Mouse (Mus musculus) forebrain, embryonic 16.5 days (tissue): Measurements from ENCODE around the gene Dab2ip. TPM values are rescaled to one million over a fixed set of nuclear protein-coding genes. Genes with fewer than 3 reads are reported as not detected.

Experiments used
- ATAC-seq: fragments of 200-750 bp; cut with Nextera tagmentation; 2 replicates; pipeline ENCODE4 v1.8.0; 2017; ENCODE audit warnings: mild to moderate bottlenecking, moderate library complexity
- H3K27ac ChIP-seq: fragments of 300-500 bp; sonication (generic); 2 replicates; pipeline ENCODE4 v1.5.1; 2014; ENCODE audit warnings: low read length, control low read depth
- H3K27me3 ChIP-seq: fragments of 300-500 bp; sonication (generic); replicated peaks from 2 replicates; pipeline ENCODE4 v1.6.1; 2014; ENCODE audit warnings: low read length; ENCODE audit not compliant: control insufficient read depth, insufficient read depth
- H3K36me3 ChIP-seq: fragments of 300-500 bp; sonication (generic); 2 replicates; pipeline ENCODE4 v1.6.1; 2014; ENCODE audit not compliant: control insufficient read depth, insufficient read depth
- H3K4me1 ChIP-seq: fragments of 300-500 bp; sonication (generic); replicated peaks from 2 replicates; pipeline ENCODE4 v1.6.1; 2014; ENCODE audit warnings: low read length; ENCODE audit not compliant: control insufficient read depth, insufficient read depth
- H3K4me2 ChIP-seq: fragments of 300-500 bp; sonication (generic); 2 replicates; pipeline ENCODE4 v1.6.1; 2014; ENCODE audit warnings: mild to moderate bottlenecking, low read length, control low read depth
- H3K4me3 ChIP-seq: fragments of 300-500 bp; sonication (generic); replicated peaks from 2 replicates; pipeline ENCODE4 v1.5.1; 2014; ENCODE audit warnings: mild to moderate bottlenecking, low read length, control low read depth
- H3K9ac ChIP-seq: fragments of 300-500 bp; sonication (generic); replicated peaks from 2 replicates; pipeline ENCODE4 v1.6.1; 2014; ENCODE audit warnings: low read depth, low read length, control low read depth
- H3K9me3 ChIP-seq: fragments of 300-500 bp; sonication (generic); 2 replicates; pipeline ENCODE4 v1.6.1; 2016; ENCODE audit warnings: low read length; ENCODE audit not compliant: control insufficient read depth
- WGBS: fragments of 180-500 bp; shearing (Covaris S2); extraction: QIAGEN DNeasy Blood & Tissue Kit; methylation state at CpG from one replicate; pipeline ENCODE4 v1.1.7; 2014; 5-methylcytosine and 5-hydroxymethylcytosine counted together
- polyA plus RNA-seq: library from polyadenylated mRNA; unstranded; fragments of >200 nt; fragmentation: Nextera tagmentation; extraction: Ambion mirVana; gene quantifications from 2 replicates; pipeline ENCODE4 v1.2.1, GENCODE M21; 2015

Dab2ip gene
- polyA plus RNA-seq, 1 experiment from 2014 or later: 42.8 TPM

DNA sequence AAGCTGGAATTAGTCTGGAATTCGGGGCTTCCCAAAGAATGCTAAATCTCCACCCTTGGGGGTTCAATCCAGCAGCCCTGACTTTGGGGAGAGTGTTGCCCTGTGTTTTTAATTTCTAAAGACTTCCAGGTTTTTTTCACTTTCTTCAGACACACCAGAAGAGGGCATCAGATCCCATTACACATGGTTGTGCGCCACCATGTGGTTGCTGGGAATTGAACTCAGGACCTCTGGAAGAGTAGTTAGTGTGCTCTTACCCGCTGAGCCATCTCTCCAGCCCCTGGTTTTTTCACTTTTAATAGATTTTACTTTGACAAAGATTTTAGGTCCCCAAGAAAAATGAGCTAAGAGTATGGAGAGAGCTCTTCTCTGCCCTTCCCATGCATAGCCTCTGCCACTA, 43.6 kb downstream of the Dab2ip start:
- ATAC-seq: no peak
- no peaks in the 10 kb centered on the region for H3K4me1 ChIP-seq
- no peaks in the 10 kb centered on the region for H3K27me3 ChIP-seq
- no peak overlapping the region for H3K27ac ChIP-seq
- H3K4me2 ChIP-seq: no peak overlapping the region
- WGBS: 67% methylated on average over 3 of the region's 3 CpGs
- no peak overlapping the region for H3K9ac ChIP-seq
- no peak overlapping the region for H3K4me3 ChIP-seq
- no peaks in the 10 kb centered on the region for H3K36me3 ChIP-seq
- no peaks in the 10 kb centered on the region for H3K9me3 ChIP-seq

DNA sequence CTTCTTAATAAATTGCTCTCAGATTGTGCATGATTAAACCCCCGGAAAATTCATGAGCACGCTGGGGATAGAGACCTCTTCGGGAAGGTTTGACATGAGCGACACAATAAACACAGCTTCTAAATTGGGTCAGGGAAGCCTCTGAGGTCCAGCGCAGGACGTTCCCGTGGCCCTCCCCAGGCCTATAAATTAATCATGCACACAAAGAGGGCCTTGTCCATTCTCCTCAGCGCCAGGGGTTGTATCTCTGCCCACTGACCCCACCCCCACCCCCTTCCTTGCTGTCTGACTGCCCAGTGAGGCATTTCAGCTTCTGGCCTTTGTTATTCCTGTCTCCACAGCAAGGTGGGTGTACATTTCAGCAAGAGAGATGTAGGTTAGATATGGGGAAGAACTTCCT, 49.4 kb downstream of the Dab2ip start:
- no peaks in the 10 kb centered on the region for H3K27me3 ChIP-seq
- H3K9me3 ChIP-seq: no peaks in the 10 kb centered on the region
- no peak for ATAC-seq
- no peak overlapping the region for H3K4me3 ChIP-seq
- H3K27ac ChIP-seq: no peak overlapping the region
- no peak overlapping the region for H3K4me2 ChIP-seq
- no peak overlapping the region for H3K9ac ChIP-seq
- peaks cover 22% of the 10 kb centered on the region for H3K4me1 ChIP-seq
- no peaks in the 10 kb centered on the region for H3K36me3 ChIP-seq
- 19% methylated on average over 8 of the region's 8 CpGs for WGBS

- ATAC-seq: no peak
- Histone ChIP-seq H3K4me3 (no peak overlapping the region), H3K9ac (no peak overlapping the region), H3K9me3 (no peaks in the 10 kb centered on the region), H3K4me1 (peaks cover 22% of the 10 kb centered on the region), H3K4me2 (no peak overlapping the region), H3K27ac (no peak overlapping the region), H3K36me3 (no peaks in the 10 kb centered on the region), H3K27me3 (no peaks in the 10 kb centered on the region)
- WGBS: 89% methylated on average over 7 of the region's 7 CpGs
Measured at GRCm38 (mm10) chr2:35608856-35609255, 50.8 kb downstream of the Dab2ip start.

GRCm38 (mm10) chr2:35609317-35609716, 51.3 kb downstream of the Dab2ip start:
- peaks cover 22% of the 10 kb centered on the region for H3K4me1 ChIP-seq
- no peak overlapping the region for H3K4me3 ChIP-seq
- no peak overlapping the region for H3K4me2 ChIP-seq
- H3K9ac ChIP-seq: no peak overlapping the region
- H3K27me3 ChIP-seq: no peaks in the 10 kb centered on the region
- H3K27ac ChIP-seq: no peak overlapping the region
- 60% methylated on average over 9 of the region's 9 CpGs for WGBS
- H3K36me3 ChIP-seq: no peaks in the 10 kb centered on the region
- ATAC-seq: no peak
- H3K9me3 ChIP-seq: no peaks in the 10 kb centered on the region

DNA sequence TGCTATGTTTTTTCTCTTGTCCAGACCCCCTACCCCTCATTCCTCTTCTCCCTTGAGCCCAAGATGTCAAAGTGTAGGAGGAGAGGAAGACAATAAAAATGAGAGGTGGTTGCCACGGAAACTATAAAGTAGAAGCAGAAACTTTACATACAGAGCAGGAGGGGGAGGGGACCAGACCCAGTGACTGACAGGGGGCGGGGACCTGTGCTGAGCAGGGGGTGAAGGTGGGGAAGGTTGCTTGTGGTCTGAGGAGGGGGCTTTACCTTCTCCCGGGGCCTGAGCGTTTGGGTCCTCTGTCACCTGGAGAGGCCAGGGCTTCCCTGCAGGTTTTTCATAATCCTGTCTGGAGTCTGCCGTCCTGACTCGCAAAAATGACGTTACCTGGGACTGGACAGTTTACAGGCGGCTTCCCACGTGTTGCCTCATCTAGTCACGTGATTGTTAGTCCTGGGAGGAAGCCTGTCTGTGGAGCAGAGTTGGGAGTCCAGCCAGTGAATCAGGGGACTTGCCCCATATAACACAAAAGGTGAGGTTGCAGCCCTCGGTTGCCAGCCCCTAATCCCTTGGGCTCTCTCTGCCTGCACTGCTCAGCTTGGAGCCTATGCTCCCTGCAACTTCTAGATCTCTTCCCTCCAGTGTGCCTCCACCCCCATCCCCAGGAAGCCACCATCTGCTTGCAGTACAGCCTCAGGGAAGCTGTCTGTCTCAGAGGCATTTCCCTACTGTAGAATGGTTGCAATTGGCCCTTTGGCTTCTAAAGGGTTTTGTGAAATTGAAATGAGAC, 52.3 kb downstream of the Dab2ip start:
- no peak overlapping the region for H3K9ac ChIP-seq
- H3K4me2 ChIP-seq: no peak overlapping the region
- peak; percentile 70 for ATAC-seq
- H3K4me1 ChIP-seq: peaks cover 22% of the 10 kb centered on the region
- H3K4me3 ChIP-seq: no peak overlapping the region
- WGBS: 4% methylated on average over 11 of the region's 11 CpGs
- no peaks in the 10 kb centered on the region for H3K9me3 ChIP-seq
- H3K36me3 ChIP-seq: no peaks in the 10 kb centered on the region
- no peaks in the 10 kb centered on the region for H3K27me3 ChIP-seq
- H3K27ac ChIP-seq: peak overlapping the region; percentile 44; the same call in 1 of the 2 replicates

DNA sequence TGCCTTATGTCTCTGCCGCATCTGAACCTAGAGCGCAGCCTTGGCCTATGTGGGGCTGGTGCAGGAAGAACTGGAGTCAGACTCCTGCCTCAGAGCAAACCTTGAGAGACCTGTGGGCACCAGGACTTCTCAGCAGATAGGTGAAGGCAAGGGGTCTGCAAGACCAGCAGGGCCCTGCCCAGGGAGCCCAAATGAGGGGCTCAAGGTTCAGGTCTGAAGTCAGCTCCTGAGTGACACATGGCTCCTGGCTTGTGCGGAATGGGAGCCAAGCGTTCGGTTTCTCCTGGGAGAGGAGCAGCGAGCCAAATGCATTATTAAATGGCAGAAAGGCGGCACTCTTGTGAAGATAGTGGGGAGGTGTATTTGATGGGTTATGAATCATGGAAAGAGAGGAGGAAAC, 52.9 kb downstream of the Dab2ip start:
- H3K36me3 ChIP-seq: no peaks in the 10 kb centered on the region
- H3K4me3 ChIP-seq: no peak overlapping the region
- peaks cover 22% of the 10 kb centered on the region for H3K4me1 ChIP-seq
- no peak overlapping the region for H3K4me2 ChIP-seq
- no peaks in the 10 kb centered on the region for H3K9me3 ChIP-seq
- H3K9ac ChIP-seq: no peak overlapping the region
- ATAC-seq: no peak
- peak overlapping the region; percentile 44 for H3K27ac ChIP-seq
- no peaks in the 10 kb centered on the region for H3K27me3 ChIP-seq
- 60% methylated on average over 7 of the region's 7 CpGs for WGBS

DNA sequence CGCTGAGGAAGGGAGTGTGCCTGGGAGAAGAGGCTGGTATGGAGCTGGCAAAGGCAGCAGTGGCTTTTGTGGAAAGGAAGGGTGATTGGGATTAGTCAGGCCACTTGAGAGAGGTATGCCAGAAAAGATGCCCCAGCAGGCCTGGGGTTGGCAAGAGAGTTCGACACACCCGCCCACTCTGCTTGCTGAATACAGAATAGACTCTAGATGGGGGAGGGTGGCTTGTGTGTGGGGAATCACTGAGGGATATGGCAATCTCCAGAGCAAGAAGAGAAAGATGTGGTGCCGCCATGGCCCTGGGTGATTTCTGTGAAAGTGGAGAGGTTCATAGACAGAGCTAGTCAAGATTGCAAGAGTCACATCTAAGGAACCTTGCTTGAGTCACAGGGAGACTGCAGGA, 53.6 kb downstream of the Dab2ip start:
- H3K36me3 ChIP-seq: no peaks in the 10 kb centered on the region
- H3K4me2 ChIP-seq: no peak overlapping the region
- ATAC-seq: no peak
- 72% methylated on average over 4 of the region's 4 CpGs for WGBS
- H3K9me3 ChIP-seq: no peaks in the 10 kb centered on the region
- H3K4me1 ChIP-seq: peaks cover 22% of the 10 kb centered on the region
- no peak overlapping the region for H3K27ac ChIP-seq
- no peaks in the 10 kb centered on the region for H3K27me3 ChIP-seq
- no peak overlapping the region for H3K4me3 ChIP-seq
- H3K9ac ChIP-seq: no peak overlapping the region

DNA sequence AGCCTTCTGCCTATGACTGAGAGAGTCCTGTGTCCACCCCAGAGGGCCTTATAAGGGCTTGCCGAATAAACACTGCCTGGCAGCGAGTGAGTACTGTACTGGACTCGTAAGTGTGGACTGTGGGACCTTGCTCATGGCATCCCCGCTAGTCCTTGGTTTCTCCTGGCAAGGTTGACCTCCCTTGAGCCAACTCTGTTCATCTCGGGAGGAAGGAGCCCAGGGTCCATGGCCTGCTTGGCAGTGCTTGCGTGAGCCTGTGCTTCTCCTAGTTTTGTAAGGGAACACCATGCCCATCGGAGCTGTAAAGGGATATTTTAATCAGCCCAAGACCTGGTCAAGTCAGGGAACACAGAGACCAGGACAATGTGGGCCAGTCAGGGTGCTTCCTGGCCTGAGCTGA, 54.2 kb downstream of the Dab2ip start:
- H3K9me3 ChIP-seq: no peaks in the 10 kb centered on the region
- H3K9ac ChIP-seq: no peak overlapping the region
- no peak for ATAC-seq
- no peak overlapping the region for H3K4me3 ChIP-seq
- H3K27me3 ChIP-seq: no peaks in the 10 kb centered on the region
- no peaks in the 10 kb centered on the region for H3K36me3 ChIP-seq
- 82% methylated on average over 7 of the region's 7 CpGs for WGBS
- no peak overlapping the region for H3K27ac ChIP-seq
- peaks cover 22% of the 10 kb centered on the region for H3K4me1 ChIP-seq
- H3K4me2 ChIP-seq: no peak overlapping the region

DNA sequence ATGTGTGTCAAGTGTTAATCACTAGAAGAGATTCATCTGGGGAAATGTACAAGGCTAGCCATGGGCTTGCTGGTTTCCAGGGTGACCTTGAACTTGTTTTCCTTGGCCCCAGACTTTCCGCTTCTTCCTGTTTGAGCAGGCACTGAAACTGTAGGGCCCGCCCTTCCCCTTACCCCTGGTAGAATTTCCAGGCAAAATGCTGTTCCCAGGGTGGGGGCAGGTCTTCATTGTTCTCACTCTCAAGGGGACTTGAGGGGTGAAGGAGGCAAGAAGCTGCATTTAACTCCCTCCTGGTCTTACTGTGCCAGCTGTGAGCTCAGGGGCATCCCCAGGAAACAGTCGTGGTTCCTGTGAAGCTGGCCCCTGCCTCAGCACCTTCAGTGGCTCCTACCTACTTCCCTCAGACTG, 55.9 kb downstream of the Dab2ip start:
- Histone ChIP-seq H3K4me3 (no peak overlapping the region), H3K27ac (no peak overlapping the region), H3K4me2 (no peak overlapping the region), H3K4me1 (peaks cover 20% of the 10 kb centered on the region), H3K36me3 (no peaks in the 10 kb centered on the region), H3K9me3 (no peaks in the 10 kb centered on the region), H3K27me3 (no peaks in the 10 kb centered on the region), H3K9ac (no peak overlapping the region)
- ATAC-seq: no peak
- 60% methylated on average over 3 of the region's 3 CpGs for WGBS

DNA sequence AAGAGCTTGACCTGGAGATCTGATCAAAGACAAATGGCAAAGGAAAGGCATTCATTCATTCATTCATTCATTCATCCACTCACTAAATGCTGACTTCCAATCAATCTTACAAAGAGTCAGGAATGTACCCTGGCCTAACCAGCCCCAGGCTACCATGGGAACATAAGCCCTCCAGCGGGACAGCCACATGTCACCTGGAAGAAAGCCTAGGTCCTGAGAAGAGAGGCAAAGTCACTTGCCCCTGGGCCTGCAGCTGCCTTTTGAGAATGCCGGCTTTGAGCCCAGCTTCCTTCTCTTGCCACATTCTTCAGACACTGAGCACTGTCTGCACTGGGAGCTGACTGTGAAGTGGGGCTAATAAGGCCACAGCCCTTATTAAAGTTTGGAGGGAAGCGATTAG, 56.3 kb downstream of the Dab2ip start:
- Histone ChIP-seq H3K9me3 (no peaks in the 10 kb centered on the region), H3K27ac (no peak overlapping the region), H3K4me2 (no peak overlapping the region), H3K27me3 (no peaks in the 10 kb centered on the region), H3K4me1 (peaks cover 25% of the 10 kb centered on the region), H3K4me3 (no peak overlapping the region), H3K9ac (no peak overlapping the region), H3K36me3 (no peaks in the 10 kb centered on the region)
- ATAC-seq: no peak
- WGBS: 46% methylated on average over 3 of the region's 3 CpGs
